Mouse (Mus musculus) CH12F3 (cell line): ENCODE results near the gene Gm10322.

Experiments
- in situ Hi-C: fragments of 300-500 bp; cut with MboI; formaldehyde crosslinking; loops from 2 replicates; pipeline ENCODE4 v1.14.3; 2020; ENCODE audit warnings: low sequenced_read_pairs

The Gm10322 gene

DNA sequence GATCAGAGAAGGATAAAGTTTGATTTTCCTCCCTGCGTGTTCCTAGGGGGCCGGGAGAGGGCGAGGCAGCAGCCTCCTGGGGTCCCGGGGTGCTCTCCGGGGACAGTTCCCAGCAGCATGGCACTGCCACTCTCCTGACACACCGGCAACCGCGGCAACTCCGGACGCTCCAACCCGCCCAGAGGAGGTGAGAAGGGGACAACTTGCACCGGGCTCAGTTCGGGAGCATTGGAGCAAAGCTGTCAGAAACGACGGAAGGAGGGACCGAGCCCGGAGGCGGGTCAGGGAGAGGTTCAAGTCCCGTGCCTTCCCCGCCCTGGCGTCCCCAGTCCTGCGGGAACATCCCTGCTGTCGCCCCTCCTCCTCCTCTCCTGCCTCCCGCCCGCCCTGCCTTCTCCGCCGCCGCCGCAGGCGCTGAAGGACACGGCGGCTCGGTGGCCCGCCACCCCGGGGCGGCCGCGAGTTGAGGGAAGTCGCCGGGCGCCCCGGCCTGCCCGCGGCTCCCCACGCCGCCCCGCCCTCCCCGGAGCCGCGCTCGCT lies at the start of gene Gm10322:
Gene Gm10322 (plus strand): TSS at position 83 of the 540 bp plus-strand sequence.
- in situ Hi-C loops, result no loop called here

GRCm38 (mm10) chr10:59566968-59567367 lies 48.9 kb upstream of the Gm10322 start:
- in situ Hi-C loops, result no loop called here

DNA sequence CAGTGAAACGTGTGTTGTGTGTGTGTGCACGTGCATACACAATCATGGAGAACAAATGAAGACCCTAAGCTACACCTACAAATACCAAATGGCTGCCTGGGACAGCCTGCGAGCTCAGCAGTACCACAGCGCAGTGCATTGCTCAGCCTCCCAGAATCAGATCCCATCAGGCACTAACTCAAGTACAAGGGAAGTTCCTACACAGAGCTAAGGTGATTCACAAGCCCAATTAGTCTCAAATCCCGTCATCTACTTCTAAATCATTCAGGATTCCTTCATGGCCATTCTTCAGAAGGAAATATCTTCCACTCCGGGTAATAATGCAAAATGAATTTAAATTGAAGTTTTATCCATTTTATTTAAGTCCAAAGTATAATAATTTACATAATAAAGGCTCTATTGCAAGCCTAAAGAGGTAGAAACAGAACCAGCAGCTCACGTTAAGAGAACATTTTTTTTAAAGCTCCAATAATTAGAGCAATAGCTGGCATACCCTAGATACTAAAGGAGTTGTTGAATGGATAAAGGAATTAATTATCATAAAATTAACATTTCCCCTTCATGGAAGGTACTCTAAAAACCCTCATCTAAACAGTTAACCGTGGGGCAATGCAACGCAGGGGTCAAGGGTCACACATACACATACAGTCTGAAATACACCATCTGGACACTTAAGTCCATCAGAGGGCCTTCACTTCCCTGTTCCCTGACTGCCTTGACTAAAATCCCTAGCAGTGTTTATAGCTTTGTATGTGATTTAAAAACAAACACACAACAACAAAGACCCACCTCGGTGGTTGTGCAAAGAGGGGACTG lies 47.0 kb upstream of the Gm10322 start:
- in situ Hi-C loops, result no loop called here

GRCm38 (mm10) chr10:59569481-59569869 lies 46.4 kb upstream of the Gm10322 start:
- in situ Hi-C loops, result no loop called here

DNA sequence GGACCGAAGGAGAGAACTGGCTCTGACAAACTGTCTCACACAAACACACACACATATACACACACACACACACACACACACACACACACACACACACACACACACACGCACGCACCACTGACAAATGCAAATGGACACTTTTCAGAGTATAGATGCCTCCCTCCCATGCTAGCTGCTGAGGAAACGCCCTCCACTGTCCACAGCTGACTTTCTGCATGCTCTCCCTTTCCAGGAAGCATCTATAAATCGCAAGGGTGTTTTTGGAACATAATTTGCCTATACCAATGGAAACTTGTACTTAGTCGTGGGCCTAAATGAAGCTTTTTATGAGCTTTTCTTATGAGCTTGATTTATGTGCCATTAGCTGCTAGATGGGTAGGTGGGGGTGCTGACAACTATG lies 45.5 kb upstream of the Gm10322 start:
- in situ Hi-C loops, result no loop called here

- in situ Hi-C loops, result no loop called here
These were observed 45.1 kb upstream of the Gm10322 start for GRCm38 (mm10) chr10:59570780-59571179.

DNA sequence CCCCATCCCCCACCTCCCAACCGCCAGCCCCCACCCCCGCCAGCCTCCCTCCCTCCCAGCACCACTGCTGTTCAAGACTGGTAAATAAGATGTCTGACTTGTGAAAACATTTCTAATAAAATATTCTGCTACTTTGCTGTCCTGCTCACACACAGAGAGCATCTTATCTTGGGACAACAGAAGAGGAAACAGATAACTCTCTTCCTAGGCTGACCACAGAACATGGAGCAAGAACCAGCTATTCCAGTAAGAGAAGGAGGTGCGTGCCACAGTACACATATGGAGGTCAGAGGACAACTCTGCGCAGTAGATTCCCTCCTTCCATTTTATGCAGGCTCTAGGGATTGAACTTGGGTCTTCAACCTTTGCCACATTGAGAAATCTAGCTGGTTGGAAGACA lies 44.6 kb upstream of the Gm10322 start:
- in situ Hi-C loops, result no loop called here

- in situ Hi-C loops, result no loop called here
These were observed 43.9 kb upstream of the Gm10322 start for GRCm38 (mm10) chr10:59571964-59572363.

- in situ Hi-C loops, result no loop called here
These were observed 39.6 kb upstream of the Gm10322 start for GRCm38 (mm10) chr10:59576305-59576704.

DNA sequence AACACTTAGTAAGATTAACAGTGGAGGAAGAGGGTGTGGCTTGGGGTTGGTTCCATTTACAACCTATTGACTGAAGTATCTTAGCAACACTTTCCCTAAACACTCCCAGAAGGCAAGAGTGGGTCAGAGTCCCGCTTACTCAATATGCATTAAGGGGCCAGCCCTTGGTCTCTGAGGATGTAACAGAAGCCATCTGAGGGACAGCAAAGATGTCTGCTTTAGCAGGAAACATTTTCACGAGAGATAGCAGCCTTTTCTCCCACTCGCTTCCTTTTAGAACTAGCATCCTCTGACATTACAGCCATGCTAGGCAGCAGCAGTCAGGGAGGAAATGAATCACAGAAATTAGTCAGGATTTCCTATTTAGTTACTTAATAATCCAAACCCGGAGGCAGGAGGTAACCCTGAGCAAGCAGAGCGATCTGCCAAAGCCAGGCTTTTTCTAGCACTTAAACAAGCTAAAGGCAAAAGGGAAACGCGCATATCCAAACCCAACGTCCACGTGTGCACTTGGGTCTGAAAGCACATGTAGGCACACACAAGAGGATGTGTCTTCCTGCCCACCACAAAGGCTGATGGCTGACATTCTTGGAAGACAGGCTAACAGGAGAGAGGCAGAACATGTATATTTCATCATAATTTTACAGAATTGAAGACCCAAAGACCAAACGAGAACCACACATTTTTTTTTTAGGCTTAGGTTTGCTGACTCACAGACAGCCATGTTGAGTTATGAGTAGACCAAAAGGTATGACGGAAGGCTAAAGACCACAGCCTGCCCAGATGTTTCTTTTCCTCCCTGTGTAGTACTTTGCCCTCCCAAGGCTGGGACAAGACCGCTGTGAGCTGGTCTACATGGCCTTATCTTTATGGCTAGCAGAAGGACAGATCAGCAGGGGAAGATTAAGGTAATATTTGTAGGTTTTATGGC lies 37.7 kb upstream of the Gm10322 start:
- in situ Hi-C loops, result no loop called here

DNA sequence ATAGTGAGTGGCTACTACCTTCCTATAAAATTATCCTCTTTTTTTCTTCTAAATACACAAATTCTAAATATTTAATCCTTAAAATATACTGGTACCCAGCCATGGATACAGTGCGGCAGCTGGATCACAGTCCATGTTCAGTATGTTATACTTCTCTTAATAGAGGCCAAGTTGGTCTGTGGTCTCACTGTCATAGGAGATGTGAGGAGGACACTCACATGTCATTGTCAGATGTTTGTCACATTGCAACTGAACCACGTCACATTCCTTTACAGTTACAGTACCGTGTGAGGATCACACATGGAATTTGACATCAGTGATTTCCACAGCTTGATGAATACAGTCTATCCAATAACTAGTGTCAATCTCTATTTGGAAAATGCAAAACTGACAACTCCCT lies 36.2 kb upstream of the Gm10322 start:
- in situ Hi-C loops, result no loop called here

GRCm38 (mm10) chr10:59580593-59581149 lies 35.2 kb upstream of the Gm10322 start:
- in situ Hi-C loops, result no loop called here

- in situ Hi-C loops, result no loop called here
These were observed 33.9 kb upstream of the Gm10322 start for GRCm38 (mm10) chr10:59581826-59582543.

DNA sequence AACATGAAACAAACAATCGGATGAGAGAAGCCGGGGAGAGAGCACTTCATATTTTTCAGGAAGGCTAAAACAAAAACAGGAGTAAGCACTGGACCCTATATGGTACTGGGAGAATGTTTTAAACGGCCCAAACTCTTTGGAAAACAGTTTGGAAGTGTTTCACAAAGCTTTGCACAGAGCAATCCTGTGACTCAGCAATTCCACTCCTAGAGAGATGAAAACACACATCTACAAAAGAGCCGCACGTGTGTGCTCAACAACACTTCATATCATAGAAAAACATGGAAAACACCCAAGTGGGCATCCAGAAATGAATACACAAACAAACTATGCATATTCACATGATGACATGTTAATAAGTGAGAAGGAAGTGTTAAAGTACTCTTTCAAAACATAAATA lies 30.2 kb upstream of the Gm10322 start:
- in situ Hi-C loops, result no loop called here

GRCm38 (mm10) chr10:59586821-59587220 lies 29.0 kb upstream of the Gm10322 start:
- in situ Hi-C loops, result no loop called here

DNA sequence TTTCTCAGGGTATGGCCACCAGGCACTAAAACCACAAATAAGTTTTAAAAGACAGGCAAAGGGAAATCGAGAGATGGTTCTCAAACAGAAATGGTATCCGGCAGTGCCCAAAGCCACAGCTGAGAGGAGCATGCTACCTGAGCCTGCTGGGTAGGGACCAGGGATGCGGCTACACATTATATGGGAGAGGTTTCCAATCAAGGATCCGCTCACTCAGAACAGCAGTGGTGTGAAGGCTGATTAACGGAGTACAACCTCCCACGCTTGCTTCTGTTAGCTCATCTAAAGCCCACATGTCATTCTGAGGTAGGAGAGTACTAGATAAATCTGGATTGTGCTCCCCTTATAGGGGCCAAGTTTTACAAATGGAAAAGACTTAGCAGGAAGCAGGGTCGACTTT lies 27.7 kb upstream of the Gm10322 start:
- in situ Hi-C loops, result no loop called here

DNA sequence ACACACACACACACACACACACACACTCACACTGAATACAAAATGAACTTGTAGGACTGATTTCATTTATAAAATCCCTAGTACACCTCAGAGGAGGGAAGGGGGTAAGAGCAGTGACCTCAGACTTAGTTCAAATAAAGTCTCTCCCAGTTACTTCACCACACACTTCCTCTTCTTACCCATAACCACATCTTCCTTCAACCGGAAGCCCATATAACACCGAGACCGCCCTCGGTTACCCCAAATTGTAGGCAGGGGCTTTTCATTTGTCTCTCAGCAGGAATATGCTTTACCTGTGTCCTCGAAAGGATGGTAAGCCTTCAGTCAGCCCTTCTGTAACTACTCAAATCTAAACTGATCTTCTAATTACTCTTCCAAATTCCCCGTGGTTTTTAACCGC lies 26.4 kb upstream of the Gm10322 start:
- in situ Hi-C loops, result no loop called here

DNA sequence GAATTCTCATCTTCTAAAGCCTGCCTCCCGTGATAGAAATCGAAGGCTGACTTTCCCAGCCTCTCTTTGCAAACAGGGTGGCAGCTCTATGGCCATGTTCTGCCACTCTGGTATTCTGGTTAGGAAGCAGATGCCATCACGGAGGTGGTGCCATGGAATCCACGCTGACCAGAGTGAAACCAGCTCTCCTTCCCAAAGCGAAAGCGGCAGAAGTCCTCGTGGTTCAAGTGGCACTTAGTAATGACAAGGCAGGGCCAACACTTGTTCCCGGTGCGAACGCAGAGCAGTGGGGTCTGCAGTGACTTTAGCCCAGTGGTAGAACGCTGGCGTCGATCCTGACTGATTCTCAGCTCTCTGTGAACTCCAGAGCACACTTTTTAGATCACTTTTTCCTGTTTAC lies 26.0 kb upstream of the Gm10322 start:
- in situ Hi-C loops, result no loop called here

DNA sequence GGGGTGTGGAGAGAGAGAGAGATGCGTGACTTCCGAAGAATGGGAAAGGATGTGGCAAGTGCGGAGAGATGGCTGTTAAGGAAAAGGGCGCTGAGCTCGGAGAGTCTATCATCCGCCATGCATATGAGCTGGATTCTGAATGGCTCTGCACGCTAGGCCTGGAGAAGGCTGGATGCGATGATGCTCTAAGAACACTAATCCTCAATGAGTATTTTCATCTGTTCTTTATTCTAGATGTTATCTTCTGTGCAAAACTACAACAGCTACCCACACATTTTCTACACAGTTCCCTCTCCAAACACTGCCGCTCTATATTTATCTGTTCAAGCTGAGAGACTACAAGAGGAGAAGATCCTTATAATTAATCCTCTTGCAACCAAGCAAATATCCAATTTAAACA lies 25.3 kb upstream of the Gm10322 start:
- in situ Hi-C loops, result no loop called here

- in situ Hi-C loops, result no loop called here
These were observed 21.9 kb upstream of the Gm10322 start for GRCm38 (mm10) chr10:59593826-59594570.
